Comparison of ENCODE assay signal across 28 mouse cellular contexts in genomic region chr1:45861162-45861561, GRCm38 (mm10). TPM values are rescaled to one million over a fixed set of nuclear protein-coding genes. Genes with fewer than 3 reads are reported as not detected.
A peak's percentile ranks its signal among the peaks of the same experiment; 100 is the strongest.
DNase-seq lines count a peak whose midpoint lies in the region; ATAC-seq and TF ChIP-seq lines count a peak whose summit lies in the region.
"Had no signal": no experiment of that assay in that cellular context is flagged by ENCODE, and none has a peak within 500 bp of the region (broad histone marks: within the 10 kb centered on the region; RNA-seq: fewer than 3 reads in every experiment).

No protein-coding gene starts in this region.

- H3K27ac ChIP-seq in embryonic facial prominence, embryonic 11.5 days (replicated peaks; ENCODE audit: low read depth, low read length) = no peak overlapping the region
- H3K27ac ChIP-seq in embryonic facial prominence, embryonic 10.5 days (replicated peaks) = no peak overlapping the region
- H3K27ac ChIP-seq in liver, embryonic 15.5 days (replicated peaks) = 0 out of 2 replicates have a peak overlapping the region, but pooled peaks have one; percentile 29
- no peak overlapping the region for H3K27ac ChIP-seq in liver, embryonic 11.5 days (ENCODE audit: low read depth, low read length)
- peak overlapping the region; percentile 65 for H3K27ac ChIP-seq in bone marrow macrophage, adult 2 months (ENCODE audit: insufficient read depth, low read depth, low read length)
- no peak overlapping the region for H3K27ac ChIP-seq in cerebellum, adult 2 months (ENCODE audit: insufficient read depth, low read length)
- no peak overlapping the region for H3K27ac ChIP-seq in forebrain, embryonic 10.5 days
- H3K27ac ChIP-seq: embryonic facial prominence, embryonic 13.5 days; hindbrain, embryonic 12.5 days; hindbrain, embryonic 15.5 days had no signal

- TF ChIP-seq POLR2A in bone marrow macrophage, adult 2 months (IDR thresholded peaks at IDR 0.05; ENCODE audit: borderline replicate concordance, low read depth, low read length) = no peak
- no peak for TF ChIP-seq POLR2A in cerebellum, adult 2 months (IDR thresholded peaks at IDR 0.05; ENCODE audit: borderline replicate concordance, insufficient read depth, low read length)

- TF ChIP-seq CTCF in bone marrow macrophage, adult 2 months (IDR thresholded peaks at IDR 0.05; ENCODE audit: low read depth, low read length) = no peak
- no peak for TF ChIP-seq CTCF in cerebellum, adult 2 months (IDR thresholded peaks at IDR 0.05; ENCODE audit: borderline replicate concordance, insufficient read depth, low read depth, low read length)

- H3K4me2 ChIP-seq in embryonic facial prominence, embryonic 11.5 days (ENCODE audit: low read depth, low read length) = no peak overlapping the region
- H3K4me2 ChIP-seq in liver, embryonic 15.5 days = no peak overlapping the region
- no peak overlapping the region for H3K4me2 ChIP-seq in liver, embryonic 11.5 days
- H3K4me2 ChIP-seq: heart, embryonic 11.5 days; hindbrain, embryonic 12.5 days; hindbrain, embryonic 15.5 days had no signal

- H3K27me3 ChIP-seq in embryonic facial prominence, embryonic 11.5 days (ENCODE audit: control insufficient read depth, insufficient read depth, low read length) = no peaks in the 10 kb centered on the region
- no peaks in the 10 kb centered on the region for H3K27me3 ChIP-seq in embryonic facial prominence, embryonic 10.5 days (replicated peaks; ENCODE audit: low read depth, poor library complexity, severe bottlenecking)
- H3K27me3 ChIP-seq in liver, embryonic 15.5 days = no peaks in the 10 kb centered on the region
- H3K27me3 ChIP-seq in liver, embryonic 11.5 days (replicated peaks; ENCODE audit: control insufficient read depth, insufficient read depth, low read length) = no peaks in the 10 kb centered on the region
- H3K27me3 ChIP-seq in cerebellum, adult 2 months (ENCODE audit: control insufficient read depth, insufficient read depth, low read length) = no peaks in the 10 kb centered on the region
- H3K27me3 ChIP-seq in forebrain, embryonic 10.5 days (ENCODE audit: poor library complexity, severe bottlenecking) = no peaks in the 10 kb centered on the region
- H3K27me3 ChIP-seq: CH12.LX; embryonic facial prominence, embryonic 13.5 days; hindbrain, embryonic 12.5 days; hindbrain, embryonic 15.5 days had no signal

- H3K9ac ChIP-seq in embryonic facial prominence, embryonic 11.5 days (replicated peaks; ENCODE audit: low read length) = no peak overlapping the region
- no peak overlapping the region for H3K9ac ChIP-seq in liver, embryonic 15.5 days
- no peak overlapping the region for H3K9ac ChIP-seq in liver, embryonic 11.5 days (ENCODE audit: low read depth, low read length)
- H3K9ac ChIP-seq: embryonic facial prominence, embryonic 13.5 days; forebrain, postnatal 0 days; hindbrain, embryonic 12.5 days; hindbrain, embryonic 15.5 days had no signal

- H3K9me3 ChIP-seq in embryonic facial prominence, embryonic 11.5 days (replicated peaks; ENCODE audit: control insufficient read depth, low read length) = no peaks in the 10 kb centered on the region
- no peaks in the 10 kb centered on the region for H3K9me3 ChIP-seq in embryonic facial prominence, embryonic 10.5 days
- H3K9me3 ChIP-seq in liver, embryonic 15.5 days (replicated peaks) = 0 out of 2 replicates have a peak, but pooled peaks cover 3% of the 10 kb centered on the region
- no peaks in the 10 kb centered on the region for H3K9me3 ChIP-seq in liver, embryonic 11.5 days (ENCODE audit: control insufficient read depth, low read length)
- peaks cover 6% of the 10 kb centered on the region; the same call in 1 of the 2 replicates for H3K9me3 ChIP-seq in forebrain, embryonic 10.5 days
- H3K9me3 ChIP-seq: embryonic facial prominence, embryonic 13.5 days; hindbrain, embryonic 12.5 days; hindbrain, embryonic 15.5 days had no signal

- no peaks in the 10 kb centered on the region for H3K4me1 ChIP-seq in embryonic facial prominence, embryonic 11.5 days (ENCODE audit: control insufficient read depth, insufficient read depth, low read length)
- H3K4me1 ChIP-seq in embryonic facial prominence, embryonic 10.5 days = peaks cover 30% of the 10 kb centered on the region
- H3K4me1 ChIP-seq in liver, embryonic 15.5 days (replicated peaks) = peaks cover 12% of the 10 kb centered on the region
- H3K4me1 ChIP-seq in liver, embryonic 11.5 days (replicated peaks; ENCODE audit: control insufficient read depth, insufficient read depth, low read length) = peaks cover 3% of the 10 kb centered on the region
- H3K4me1 ChIP-seq in bone marrow macrophage, adult 2 months (ENCODE audit: control insufficient read depth, insufficient read depth, low read length) = peaks cover 49% of the 10 kb centered on the region
- H3K4me1 ChIP-seq in cerebellum, adult 2 months (ENCODE audit: control insufficient read depth, insufficient read depth, low read length) = no peaks in the 10 kb centered on the region
- H3K4me1 ChIP-seq in forebrain, embryonic 10.5 days = 0 out of 2 replicates have a peak, but pooled peaks cover 8% of the 10 kb centered on the region
- H3K4me1 ChIP-seq: hindbrain, embryonic 12.5 days; hindbrain, embryonic 15.5 days had no signal

- no peak for ATAC-seq in embryonic facial prominence, embryonic 11.5 days (replicated peaks; ENCODE audit: insufficient number of reproducible peaks, low FRiP score, low TSS enrichment, low read depth)
- ATAC-seq in liver, embryonic 15.5 days (ENCODE audit: insufficient read depth) = no peak
- no peak for ATAC-seq in liver, embryonic 11.5 days (replicated peaks; ENCODE audit: low FRiP score)
- ATAC-seq: forebrain, embryonic 14.5 days; forebrain, postnatal 0 days had no signal

- H3K4me3 ChIP-seq in embryonic facial prominence, embryonic 11.5 days (ENCODE audit: low read depth, low read length) = no peak overlapping the region
- H3K4me3 ChIP-seq in embryonic facial prominence, embryonic 10.5 days = no peak overlapping the region
- H3K4me3 ChIP-seq in liver, embryonic 15.5 days (replicated peaks) = no peak overlapping the region
- no peak overlapping the region for H3K4me3 ChIP-seq in liver, embryonic 11.5 days (ENCODE audit: low read depth, low read length)
- H3K4me3 ChIP-seq in bone marrow macrophage, adult 2 months (ENCODE audit: insufficient read depth, low read length) = no peak overlapping the region
- H3K4me3 ChIP-seq in cerebellum, adult 2 months (replicated peaks; ENCODE audit: insufficient read depth, low read depth, low read length) = no peak overlapping the region
- no peak overlapping the region for H3K4me3 ChIP-seq in forebrain, embryonic 10.5 days
- H3K4me3 ChIP-seq: embryonic facial prominence, embryonic 13.5 days; hindbrain, embryonic 12.5 days; hindbrain, embryonic 15.5 days had no signal

- DNase-seq in embryonic facial prominence, embryonic 11.5 days (ENCODE audit: low spot score) = peak; percentile 4
- no peak for DNase-seq in embryonic facial prominence, embryonic 10.5 days (ENCODE audit: low spot score)
- DNase-seq in liver, embryonic 11.5 days (ENCODE audit: low spot score) = no peak
- no peak for DNase-seq in cerebellum, adult 2 months
- DNase-seq in forebrain, embryonic 10.5 days (ENCODE audit: extremely low spot score, low spot score) = no peak
- DNase-seq: adrenal gland, adult 2 months; adrenal gland, postnatal 14 days; B cell, adult 2 months; cerebellum, adult 11-12 months; cerebellum, adult 9-10 months; cerebellum, postnatal 14 days; forebrain, postnatal 0 days; gastrocnemius, postnatal 14 days had no signal

- no peaks in the 10 kb centered on the region for H3K36me3 ChIP-seq in embryonic facial prominence, embryonic 11.5 days (replicated peaks; ENCODE audit: control insufficient read depth, insufficient read depth, low read depth, low read length)
- H3K36me3 ChIP-seq in embryonic facial prominence, embryonic 10.5 days (replicated peaks) = no peaks in the 10 kb centered on the region
- no peaks in the 10 kb centered on the region for H3K36me3 ChIP-seq in liver, embryonic 15.5 days (replicated peaks)
- no peaks in the 10 kb centered on the region for H3K36me3 ChIP-seq in liver, embryonic 11.5 days (ENCODE audit: control insufficient read depth, insufficient read depth, low read length)
- H3K36me3 ChIP-seq in forebrain, embryonic 10.5 days (replicated peaks) = no peaks in the 10 kb centered on the region
- H3K36me3 ChIP-seq: embryonic facial prominence, embryonic 13.5 days; G1E; hindbrain, embryonic 12.5 days; hindbrain, embryonic 15.5 days had no signal

RNA-seq across cellular contexts. Expression of gene Gm5269, which starts 28.9 kb away (rescaled TPM):
- not detected in 2 replicates for polyA plus RNA-seq in embryonic facial prominence, embryonic 11.5 days (2014; fragmentation: Nextera tagmentation; extraction: Ambion mirVana)
- polyA plus RNA-seq in embryonic facial prominence, embryonic 10.5 days (2016; fragmentation: Nextera tagmentation; extraction: Ambion mirVana) = not detected in 2 replicates
- polyA plus RNA-seq in liver, embryonic 15.5 days (2015; fragmentation: Nextera tagmentation; extraction: Ambion mirVana) = not detected in 2 replicates
- not detected in 2 replicates for polyA plus RNA-seq in liver, embryonic 11.5 days (2014; fragmentation: Nextera tagmentation; extraction: Ambion mirVana)
- not detected in 2 replicates for polyA plus RNA-seq in bone marrow macrophage, adult 2 months (2012; ENCODE audit: insufficient read depth, insufficient read length, missing spikeins)
- polyA plus RNA-seq in cerebellum, adult 2 months (2012; rRNA removed) = not detected in 2 replicates
- polyA plus RNA-seq in forebrain, embryonic 10.5 days (2016; fragmentation: Nextera tagmentation; extraction: Ambion mirVana) = not detected in 2 replicates
- polyA plus RNA-seq: adrenal gland, adult 2 months; brain, embryonic 14.5 days; embryonic facial prominence, embryonic 13.5 days; forebrain, embryonic 11.5 days; forebrain, embryonic 14.5 days; forebrain, postnatal 0 days; frontal cortex, adult 2 months; G1E; heart, embryonic 11.5 days; heart, embryonic 14.5 days; heart, postnatal 0 days; hindbrain, embryonic 12.5 days; hindbrain, embryonic 15.5 days; intestine, embryonic 16.5 days had no signal

Comparison
In these comparisons a context has a peak if more than half of its experiments do, and no peak if none do; other contexts are left out.
1. H3K27ac ChIP-seq: peak in liver, embryonic 15.5 days (single experiment) and bone marrow macrophage, adult 2 months (single experiment); none in embryonic facial prominence, embryonic 11.5 days (single experiment), embryonic facial prominence, embryonic 10.5 days (single experiment), liver, embryonic 11.5 days (single experiment), cerebellum, adult 2 months (single experiment) and forebrain, embryonic 10.5 days (single experiment).